Mouse (Mus musculus) cerebellum, postnatal 10 days (tissue): ENCODE data around the gene Lpcat3.
"Not testable (repeated sequence)": the region's sequence is repeated elsewhere in the genome, so short reads cannot be mapped to it uniquely, and the experiment has no call there.

Experiments
- DNase-seq, 2 experiments: peaks; one replicate each; pipeline ENCODE4 v3.0.0; 2021; ENCODE audit warnings: mixed read lengths in 2 of 2

The Lpcat3 gene

DNA sequence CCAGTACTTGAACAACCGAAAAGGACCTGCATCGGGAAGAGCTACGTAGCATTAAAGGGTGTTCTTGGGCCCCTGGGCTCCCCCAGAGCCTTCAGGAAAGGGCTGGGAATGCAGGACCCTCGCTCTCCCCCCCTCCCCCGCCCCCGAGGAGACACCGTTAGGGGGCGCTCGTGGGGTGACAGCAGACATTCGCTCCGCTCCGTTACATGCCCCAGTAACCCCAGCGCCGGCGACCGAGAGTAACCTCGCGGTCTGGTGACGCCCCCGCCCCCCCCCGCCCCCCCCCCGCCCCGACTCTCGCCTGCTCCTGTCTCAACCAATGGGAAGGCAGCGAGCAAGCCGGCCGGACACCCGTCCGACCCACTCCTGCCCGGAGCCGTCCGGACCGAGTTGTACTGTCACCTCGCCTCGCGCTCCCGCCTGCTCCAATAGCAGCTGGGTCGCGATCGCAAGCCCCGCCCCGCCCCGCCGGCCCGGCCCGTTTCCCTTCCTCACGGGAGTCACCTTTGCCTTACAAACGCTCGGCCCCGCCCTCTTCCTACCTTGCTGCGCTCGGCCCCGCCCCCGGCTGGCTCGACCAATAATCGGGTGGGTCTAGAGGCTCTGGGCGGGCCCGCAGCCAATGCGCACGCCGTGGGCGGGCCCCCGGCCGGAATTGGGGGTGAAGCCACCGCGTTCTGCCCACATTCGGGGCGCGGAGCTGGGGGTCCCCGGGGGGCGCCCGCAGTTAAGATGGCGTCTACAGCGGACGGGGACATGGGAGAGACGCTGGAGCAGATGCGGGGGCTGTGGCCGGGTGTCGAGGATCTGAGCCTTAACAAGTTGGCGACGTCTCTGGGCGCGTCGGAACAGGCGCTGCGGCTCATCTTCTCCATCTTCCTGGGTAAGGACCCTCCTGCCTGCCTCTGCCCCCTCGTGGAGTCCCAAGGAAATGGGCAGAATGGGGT is at the start of gene Lpcat3:
TSS of gene Lpcat3 (plus strand) at position 551 of the 947 bp plus-strand sequence.
- peak; percentile 100 for DNase-seq

DNA sequence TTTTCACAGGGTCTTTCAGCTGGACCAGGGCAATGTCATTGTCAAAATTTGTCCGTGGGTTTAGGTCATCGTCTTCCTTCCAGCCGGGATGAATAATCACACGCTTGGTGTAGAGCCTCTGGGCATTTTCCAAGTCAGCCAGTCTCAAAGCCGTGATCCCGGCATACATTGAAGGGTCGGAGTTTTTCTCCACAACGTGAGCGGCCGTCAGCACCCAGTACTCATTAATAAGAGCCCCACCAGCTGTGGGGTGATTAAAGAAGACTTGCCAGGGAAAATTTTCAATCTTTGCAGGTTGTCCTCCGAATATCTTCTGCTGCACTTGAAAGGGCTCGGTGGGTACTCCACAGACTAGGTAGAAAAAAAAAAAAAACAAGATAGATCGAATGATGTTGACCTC is 37.2 kb upstream of the Lpcat3 start:
- DNase-seq = no peak

DNA sequence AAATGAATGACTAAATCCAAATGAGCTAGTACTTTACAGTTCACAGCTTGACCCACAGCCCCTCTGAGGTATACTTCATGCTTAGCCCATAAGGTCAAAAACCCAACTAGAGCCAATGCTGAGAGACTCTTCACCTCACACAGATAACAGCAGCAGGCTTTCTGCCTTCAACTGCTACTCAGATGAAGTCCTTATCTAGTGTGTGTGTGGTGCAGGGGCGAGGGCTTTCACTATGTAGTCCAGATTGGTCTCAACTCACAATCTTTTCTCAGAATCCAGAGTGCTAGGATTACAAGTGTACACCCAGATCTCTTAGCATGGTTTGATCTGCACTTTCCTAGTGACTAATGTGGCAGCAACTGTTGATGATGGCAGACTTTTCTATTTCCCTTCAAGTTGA is 36.6 kb upstream of the Lpcat3 start:
- not testable (repeated sequence) for DNase-seq

DNA sequence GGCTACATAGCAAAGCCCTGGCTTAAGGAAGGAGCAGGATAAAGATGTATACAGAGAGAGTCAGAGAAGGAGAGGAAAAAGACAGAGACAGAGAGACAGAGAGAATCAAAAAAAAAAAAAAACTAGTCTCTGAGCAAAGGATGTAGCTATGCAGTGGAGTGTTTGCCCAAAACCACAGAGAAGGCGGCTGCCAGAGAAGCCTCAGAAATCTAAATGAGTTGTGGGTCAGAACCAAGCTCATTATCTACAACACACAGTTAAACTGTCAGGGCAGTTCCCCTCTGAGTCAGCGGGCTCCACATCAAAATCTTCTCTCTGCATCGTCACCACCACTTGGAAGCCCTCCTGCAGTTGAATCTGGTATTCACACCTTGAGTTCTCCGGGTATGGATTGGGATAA is 32.1 kb upstream of the Lpcat3 start:
- no peak for DNase-seq

DNA sequence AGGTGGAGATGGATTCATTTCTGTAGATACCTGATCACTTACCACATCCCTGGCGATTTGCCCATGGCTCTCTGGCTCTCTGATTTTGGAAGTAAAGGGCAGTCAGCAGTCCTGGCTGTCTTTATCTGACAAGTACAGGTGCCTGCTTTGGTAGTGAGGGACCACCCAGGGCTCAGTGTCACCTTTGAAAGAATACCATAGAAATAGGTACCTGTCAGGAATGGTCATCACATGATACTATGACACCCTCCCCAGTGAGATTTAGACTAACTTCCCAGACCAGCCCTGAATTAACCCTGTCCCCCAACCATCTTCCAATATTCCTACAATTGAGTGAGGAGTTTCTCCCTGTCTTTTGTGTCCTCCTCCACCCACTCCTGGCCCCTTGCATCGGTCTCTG is 26.8 kb upstream of the Lpcat3 start, which contains the start of gene C1s2:
TSS of gene C1s2 (minus strand) at position 101 of the 400 bp plus-strand sequence.
- DNase-seq = not testable (repeated sequence)

DNA sequence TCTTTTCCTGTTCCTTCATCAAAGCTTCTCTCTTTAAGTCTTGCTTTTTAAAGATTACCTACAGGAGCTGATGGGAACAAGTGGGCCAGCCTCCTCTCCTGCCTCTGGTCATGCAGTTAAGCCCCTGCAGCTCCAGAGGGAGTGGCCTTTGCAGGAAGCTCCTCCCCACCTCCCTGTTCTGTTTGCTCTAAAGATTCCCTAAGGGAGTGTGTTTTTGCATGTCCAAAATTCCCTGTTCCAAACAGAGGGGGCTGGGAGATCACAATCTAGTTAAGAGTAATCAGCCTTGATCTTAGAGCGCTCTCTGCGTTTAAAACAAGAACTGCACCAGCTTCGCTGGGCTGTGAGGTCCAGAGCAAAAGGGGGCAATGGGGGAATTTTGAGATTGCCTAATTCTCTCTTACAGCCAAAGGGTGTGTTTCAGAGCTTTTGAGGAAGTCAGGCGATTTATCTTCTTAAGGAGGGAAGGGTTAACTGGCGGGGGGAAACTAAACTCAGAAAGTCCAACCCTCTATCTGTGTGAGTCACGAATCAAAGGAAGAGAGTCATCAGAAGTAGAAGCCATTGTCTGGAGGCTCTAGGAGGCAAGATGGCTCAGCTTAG is 25.9 kb upstream of the Lpcat3 start:
- not testable (repeated sequence) for DNase-seq

DNA sequence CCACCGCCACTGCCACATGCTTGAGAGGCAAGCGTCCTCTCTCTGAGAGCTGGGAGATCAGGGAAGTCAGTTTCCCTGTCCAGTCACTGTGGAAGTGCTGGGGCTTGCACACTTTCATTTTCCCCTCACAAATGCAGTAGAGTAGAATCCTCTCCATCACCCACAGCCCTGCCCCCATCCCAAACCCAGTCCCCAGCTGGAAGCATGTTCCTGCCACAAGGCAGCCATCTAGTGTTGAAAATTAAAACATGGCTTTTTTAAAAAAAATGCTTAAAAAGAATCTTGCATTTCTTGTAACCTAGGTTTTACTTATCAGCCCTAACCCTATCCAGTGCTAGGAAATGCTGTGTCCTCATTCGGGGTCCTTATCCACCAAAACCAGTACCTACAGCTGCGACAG is 22.8 kb upstream of the Lpcat3 start:
- DNase-seq = peak; percentile 28 to 31

DNA sequence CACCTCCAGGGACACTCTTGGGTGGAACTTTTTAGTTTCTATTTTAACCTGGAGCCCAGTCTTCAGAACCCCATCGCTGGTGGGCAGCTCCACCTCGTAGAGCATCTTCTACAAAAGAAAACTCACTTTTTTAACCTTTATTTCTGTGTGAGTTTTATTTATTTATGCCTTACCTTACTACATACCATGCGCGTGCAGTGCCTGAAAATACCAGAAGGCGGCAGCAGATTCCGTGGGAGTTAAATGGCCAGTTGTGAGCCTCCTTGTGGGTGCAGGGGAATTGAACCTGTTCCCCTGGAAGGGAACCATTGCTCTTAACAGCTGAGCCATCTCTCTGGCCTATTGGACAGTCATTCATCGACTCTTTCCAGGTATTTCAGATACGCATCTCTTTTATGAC is 21.8 kb upstream of the Lpcat3 start:
- peak; percentile 82 to 84 for DNase-seq

DNA sequence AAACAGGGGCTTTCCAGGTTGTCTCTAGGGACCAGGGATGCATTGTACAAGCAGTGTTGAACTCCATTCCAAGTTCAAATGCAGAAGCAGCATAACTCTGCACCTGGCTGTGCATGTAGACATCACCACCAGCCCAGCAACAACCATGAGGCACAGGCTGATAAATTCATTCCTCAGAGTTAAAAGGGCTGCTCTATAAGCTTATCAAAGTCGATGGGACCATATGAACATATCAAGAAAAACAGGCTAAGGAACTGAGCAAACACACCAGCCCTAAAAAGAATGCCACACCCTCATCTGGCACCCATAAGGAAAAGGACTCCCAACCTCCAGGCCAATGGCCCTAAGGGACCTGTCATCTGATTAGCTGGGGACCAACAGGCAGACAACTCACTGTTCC is 16.4 kb upstream of the Lpcat3 start:
- DNase-seq = no peak

DNA sequence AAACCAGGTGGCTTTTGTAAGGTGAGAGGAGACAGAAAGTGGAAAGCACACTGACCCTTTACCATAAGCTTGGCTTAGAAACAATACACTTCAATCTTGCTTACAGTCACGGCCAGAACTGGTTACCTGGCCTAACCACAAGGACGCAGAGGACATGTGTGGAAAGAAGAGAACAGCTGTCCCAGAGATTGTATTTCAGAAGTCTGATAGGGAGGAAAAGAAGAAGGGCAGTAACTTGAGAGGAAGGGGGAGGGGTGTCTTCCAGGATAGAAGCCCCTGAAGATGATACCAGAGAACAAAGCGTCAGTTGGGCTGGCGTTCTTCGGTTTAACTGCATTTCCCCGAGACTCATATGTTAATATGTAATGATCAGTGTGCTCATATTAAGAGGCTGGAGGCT is 6.9 kb upstream of the Lpcat3 start:
- no peak for DNase-seq

DNA sequence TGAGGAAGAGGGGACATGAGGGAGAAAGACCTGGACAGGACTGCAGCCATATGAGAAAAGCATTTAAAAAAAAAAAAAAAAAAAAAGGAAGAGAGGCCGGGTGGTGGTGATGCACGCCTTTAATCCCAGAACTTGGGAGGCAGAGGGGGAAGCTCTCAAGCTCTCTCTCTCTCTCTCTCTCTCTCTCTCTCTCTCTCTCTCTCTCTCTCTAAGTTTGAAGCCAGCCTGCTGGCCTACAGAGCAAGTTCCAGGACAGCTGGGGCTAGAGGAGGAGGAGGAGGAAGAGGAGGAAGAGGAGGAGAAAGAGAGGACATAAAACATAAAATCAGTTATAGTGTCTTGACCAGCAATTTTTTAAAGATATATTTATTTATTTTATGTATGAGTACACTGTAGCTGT is 4.8 kb upstream of the Lpcat3 start:
- no peak for DNase-seq

DNA sequence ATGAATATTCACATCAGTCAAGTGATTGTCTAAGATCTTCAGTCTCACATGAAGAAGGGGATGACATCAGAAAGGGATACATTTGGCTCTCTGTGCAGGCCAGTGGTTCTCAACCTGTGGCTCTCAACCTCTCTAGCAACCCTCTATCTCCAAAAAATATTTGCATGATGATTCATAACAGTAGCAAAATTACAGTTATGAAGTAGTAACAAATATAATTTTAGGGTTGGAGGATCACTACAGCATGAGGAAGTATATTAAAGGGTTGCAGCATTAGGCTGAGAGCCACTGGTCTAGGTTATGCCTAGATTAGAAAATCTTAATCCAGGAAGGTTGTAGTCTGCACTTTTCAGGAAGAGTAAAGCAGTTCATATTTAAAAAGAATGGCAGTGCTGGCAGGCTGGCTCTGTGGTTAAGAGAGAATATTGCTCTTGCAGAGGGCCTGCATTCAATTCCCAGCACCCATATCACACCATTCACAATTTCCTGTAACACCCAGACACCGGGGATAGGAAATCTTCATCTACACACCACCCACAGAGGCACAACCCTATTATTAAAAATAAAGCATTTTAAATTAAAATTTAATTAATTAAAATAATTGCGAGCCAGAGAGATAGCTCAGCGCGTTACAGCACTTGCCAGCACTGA is 1.5 kb upstream of the Lpcat3 start:
- no peak for DNase-seq

DNA sequence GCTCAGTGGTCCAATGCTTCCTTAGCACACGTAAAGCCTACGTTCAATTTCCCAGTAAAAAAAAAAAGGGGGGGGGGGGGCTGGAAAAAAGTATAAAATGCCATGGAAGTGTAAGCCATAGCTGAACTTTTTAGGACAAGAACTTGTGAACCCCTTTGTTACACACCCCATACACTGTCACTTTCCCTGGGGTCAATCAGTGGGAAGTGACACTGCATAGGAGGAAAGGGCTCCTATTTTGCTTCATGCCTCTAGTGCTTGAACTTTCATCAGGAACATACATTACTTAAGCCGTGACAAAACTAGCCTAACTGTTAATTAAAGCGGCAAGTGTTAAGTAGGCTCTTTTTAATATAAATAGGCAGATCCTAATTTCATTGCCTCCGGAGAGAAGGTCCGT is 832 bp upstream of the Lpcat3 start:
- DNase-seq = no peak

DNA sequence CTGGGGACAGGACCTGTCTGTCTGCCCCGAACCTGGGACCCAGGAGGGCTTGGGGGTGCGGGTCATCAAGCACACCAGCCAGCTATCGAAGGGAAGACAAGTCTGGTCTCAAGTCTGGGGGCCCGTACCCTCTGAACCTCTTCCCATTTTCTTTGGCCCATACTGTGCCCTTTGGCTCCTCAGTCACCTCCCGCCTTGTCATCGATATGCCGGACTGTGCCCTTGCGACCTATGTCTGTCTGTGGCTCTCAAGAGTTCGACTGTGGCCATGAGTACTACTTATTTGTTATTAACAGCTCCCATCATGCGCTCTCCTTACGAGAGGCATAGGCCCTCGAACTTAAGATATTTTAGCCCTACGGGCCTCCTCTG is 583 bp downstream of the Lpcat3 start:
- DNase-seq = no peak

DNA sequence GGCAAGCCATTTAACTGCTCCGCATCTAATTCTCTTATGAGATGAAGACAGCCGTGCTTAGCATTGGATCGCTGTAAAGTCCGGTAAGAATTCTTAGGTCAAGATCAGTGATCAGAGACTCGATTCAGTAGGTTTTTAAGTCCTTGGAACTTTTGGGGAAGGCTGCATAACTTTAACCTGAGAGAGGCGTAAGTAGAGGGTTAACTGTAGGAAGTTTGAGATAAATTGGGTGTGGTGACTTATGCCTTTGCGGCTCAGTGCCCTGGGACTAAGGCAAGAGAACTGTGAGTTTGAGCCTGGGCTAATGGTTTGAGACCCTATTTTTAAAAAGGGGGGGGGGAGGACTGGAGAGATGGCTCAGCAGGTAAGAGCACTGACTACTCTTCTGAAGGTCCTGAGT is 1.4 kb downstream of the Lpcat3 start:
- no peak for DNase-seq

DNA sequence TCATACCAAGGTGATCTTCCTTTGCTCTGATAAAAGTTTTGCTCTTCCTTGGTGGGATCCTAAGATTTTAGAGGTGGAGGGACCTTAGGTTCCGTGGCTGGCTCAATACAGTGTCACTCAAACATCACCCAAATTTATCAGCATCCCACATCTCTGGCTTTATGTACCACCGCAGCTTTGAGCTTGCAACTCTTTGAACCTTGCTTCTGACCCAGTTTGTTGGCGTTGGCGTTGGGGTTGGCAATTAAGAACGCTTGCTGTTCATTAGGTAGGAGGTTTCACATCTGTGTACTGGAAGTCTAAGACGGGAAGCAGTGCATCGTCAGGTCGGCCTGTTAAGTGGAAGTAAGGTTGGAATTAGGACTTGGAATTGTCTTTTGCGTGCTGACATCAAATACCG is 2.2 kb downstream of the Lpcat3 start:
- DNase-seq = no peak

DNA sequence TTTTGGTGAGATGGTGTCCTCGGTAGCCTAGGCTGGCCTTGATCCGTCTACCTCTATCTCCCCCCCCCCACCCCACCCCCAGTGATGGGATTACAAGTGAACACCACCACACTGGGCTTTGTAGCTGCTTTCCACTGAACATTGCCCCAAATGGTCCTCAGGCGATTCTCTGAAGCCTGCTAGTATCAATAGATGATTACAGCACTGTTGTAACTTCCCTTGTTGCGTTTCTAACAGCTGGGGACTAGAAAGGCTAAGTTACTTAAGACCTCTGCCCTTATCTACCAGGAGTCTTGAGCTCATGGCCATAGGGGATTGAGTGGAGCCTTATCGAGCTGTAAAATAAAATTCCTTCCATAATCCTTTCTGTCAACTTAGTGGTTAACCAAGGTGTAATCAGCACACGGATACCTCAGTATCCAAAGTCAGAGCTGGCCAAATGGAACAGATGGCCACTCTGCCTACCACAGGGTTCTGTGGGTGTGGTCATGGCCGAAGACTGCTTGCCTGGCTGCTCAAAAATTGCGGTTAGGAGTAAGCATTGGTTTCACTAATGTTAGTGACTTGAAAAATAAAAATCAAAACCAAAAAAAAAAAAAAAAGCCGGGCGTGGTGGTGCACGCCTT is 6.5 kb downstream of the Lpcat3 start:
- peak; percentile 74 to 78 for DNase-seq

DNA sequence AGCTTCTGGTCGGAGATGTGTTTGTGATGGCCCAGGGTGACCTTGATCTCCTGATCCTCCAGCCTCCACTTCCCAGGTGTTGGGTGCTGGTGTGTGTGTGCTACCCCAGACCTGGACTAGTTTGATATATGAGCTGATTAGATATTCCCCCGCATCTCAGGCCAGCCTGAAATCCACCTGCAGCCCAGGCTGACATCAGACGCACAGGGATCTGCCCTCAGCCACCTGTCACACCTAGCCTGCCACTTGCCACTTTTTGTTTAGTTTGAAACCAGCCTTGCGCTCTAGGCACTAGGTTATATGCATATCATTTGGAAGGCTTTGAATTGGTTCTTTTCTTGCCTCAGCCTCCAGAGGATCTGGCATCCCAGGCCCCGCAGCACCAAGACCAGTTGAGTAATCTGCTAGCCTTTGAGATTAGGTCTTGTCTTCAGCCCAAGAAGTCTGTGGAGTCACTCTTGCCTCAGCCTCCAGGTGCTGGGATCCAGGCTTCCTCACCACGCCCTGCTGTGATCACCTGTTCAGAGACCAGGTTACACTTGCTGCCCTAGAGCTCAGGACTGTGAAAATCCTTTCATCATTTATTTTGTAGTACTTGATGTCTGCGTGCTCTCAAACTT is 7.6 kb downstream of the Lpcat3 start:
- peak in 1 of 2 experiments; percentile 32 for DNase-seq

DNA sequence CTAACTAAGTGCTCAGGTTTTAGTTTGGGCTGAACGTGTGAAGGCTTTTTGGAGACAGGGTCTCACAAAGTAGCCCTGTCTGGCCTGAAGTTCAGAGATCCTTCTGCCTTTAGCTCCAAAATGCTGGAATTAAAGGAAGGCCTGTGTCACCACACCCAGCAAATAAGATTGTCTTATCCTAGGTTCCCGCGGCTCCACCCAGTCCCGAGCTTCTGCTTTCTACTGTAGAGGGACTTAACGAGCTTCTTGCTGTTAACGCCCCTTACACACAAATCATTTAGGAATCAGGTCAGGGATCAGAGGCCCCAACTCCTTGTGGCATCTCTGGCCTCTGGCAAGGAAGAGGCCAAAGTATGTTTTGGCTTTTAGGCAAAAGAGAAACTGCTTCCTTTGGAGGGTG is 9.3 kb downstream of the Lpcat3 start:
- DNase-seq = no peak

DNA sequence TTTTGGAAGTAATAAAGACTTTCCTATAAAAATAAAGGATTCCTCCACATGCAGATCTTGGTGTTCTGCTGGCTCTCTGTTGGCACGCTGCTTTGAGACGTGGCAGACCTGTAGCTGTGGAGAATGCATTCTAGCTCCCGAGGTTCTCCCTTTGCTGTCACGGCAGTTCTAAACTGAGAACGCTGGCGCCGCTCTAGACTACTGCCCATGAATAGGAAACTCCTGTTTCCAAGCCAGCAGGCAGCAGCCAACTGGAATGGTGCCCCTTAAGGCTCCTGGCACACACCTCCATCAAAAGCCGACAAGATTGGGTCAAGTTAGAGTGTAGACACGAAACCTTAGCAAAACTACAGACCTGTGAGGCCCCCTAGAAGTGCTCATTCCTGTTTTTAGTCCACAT is 10.8 kb downstream of the Lpcat3 start:
- peak; percentile 73 to 75 for DNase-seq

DNA sequence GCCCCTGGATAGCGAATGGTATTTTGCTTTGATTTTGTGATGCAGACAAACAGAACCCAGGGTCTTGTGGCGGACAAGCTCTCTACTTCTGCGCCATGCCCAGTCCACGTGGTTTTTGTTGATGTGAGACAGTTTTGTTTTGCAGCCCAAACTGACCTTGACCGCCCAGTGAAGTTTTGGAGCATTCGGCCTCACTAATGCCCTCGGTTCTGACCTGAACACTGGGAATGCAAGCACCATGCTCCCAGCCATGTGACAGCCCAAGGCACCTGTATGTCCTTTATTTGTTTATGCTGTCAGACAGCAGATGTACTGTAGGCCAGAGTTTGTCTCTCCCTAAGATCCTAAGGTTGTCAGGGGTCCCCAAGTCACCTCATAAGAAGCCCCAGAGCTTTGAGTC is 11.8 kb downstream of the Lpcat3 start:
- no peak for DNase-seq

DNA sequence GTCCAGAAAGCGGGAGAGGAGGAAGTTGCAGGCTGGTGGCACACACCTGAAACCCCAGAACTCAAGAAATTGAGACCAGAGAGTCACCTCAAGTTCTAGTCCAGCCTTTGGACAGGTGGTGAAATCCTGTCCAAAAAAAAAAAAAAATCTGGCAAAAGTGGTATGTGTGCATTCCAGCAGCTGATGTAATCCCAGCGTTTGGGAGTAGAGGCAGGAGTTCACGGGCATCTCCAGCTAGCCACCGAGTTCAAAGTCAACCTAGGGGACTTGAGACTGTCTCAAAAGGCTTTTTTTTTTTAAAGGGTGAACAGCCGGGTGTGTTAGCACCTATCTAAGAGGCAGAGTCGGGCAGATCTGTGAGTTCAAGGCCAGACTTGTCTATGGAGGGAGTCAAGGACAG is 13.3 kb downstream of the Lpcat3 start:
- DNase-seq = no peak

DNA sequence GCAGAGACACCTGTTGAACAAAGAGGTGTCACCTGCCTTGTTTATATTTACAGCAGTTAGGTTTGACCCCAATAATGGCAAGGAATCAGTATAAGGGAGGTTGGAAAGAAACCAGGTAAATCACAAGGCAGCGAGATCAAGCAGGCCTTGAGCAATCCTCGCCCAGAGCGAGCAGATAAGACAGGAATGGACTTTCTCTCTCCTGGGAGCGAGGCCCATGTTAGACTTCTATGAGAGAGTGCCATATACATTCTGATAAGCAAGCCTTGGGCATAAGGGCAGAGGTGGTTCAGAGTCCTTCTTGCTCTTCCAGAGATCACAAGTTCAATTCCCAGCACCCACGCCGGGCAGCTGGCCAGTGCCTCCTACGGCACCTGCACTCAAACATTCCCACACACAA is 15.9 kb downstream of the Lpcat3 start:
- DNase-seq = no peak
